Mouse (Mus musculus) megakaryocyte, embryonic 14.5 days (primary cell): ENCODE measurements around the gene Sphkap.

Experiments
- FLI1 ChIP-seq: IDR thresholded peaks from 2 replicates; pipeline ENCODE4 v1.6.1; 2012; ENCODE audit warnings: low read length, inconsistent platforms, mixed read lengths
- GATA1 ChIP-seq: IDR thresholded peaks from 3 replicates; pipeline ENCODE4 v1.6.1; 2012; ENCODE audit warnings: mixed read lengths, low read length, inconsistent platforms, borderline replicate concordance

DNA sequence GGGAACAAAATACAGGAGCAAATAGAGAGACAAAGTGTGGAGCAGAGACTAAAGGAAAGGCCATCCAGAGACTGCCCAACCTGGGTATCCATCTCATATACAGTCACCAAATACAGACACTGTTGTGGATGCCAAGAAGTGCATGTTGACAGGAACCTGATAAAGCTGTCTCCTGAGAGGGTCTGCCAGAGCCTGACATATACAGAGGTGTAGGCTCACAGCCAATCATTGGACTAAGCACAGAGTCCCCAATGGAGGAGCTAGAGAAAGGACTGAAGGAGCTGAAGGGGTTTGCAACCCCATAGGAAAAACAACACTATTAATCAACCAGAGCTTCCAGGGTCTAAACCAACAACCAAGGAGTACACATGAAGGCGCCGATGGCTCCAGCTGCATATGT, 32.4 kb upstream of the Sphkap start:
- TF ChIP-seq GATA1: no peak
- no peak for TF ChIP-seq FLI1
